Mouse (Mus musculus): ENCODE data around the gene Csrnp2.

- no peak for TF ChIP-seq CHD2 (IDR thresholded peaks at IDR 0.05; ENCODE audit: low read depth, low read length)
- no peak for TF ChIP-seq ZC3H11A (IDR thresholded peaks at IDR 0.05; ENCODE audit: borderline replicate concordance, low read depth, low read length)
- TF ChIP-seq ZNF384 (IDR thresholded peaks at IDR 0.05; ENCODE audit: low read depth, low read length) = no peak
- no peak for TF ChIP-seq MAFK (IDR thresholded peaks at IDR 0.05; ENCODE audit: insufficient read depth, low read depth, low read length)
- no peak for TF ChIP-seq HCFC1 (IDR thresholded peaks at IDR 0.05; ENCODE audit: borderline replicate concordance, insufficient read depth, low read length)
Measured at GRCm38 (mm10) chr15:100443126-100443922, 52.0 kb downstream of the Csrnp2 start.

Data from ES-E14 (cell line).